Mouse (Mus musculus) forebrain, postnatal 0 days (tissue): Measurements from ENCODE around the gene Tmem198b. TPM values are rescaled to one million over a fixed set of nuclear protein-coding genes. Genes with fewer than 3 reads are reported as not detected.

Experiments used
- ATAC-seq: fragments of 200-750 bp; cut with Nextera tagmentation; 2 replicates; pipeline ENCODE4 v1.8.0; 2017; ENCODE audit warnings: mild to moderate bottlenecking, moderate library complexity
- DNase-seq: peaks from one replicate; pipeline ENCODE4 v3.0.0-alpha.2; 2015
- H3K27ac ChIP-seq: fragments of 300-500 bp; sonication (generic); 2 replicates; pipeline ENCODE4 v1.5.1; 2014; ENCODE audit warnings: low read depth, mild to moderate bottlenecking, antibody characterized with exemption, low read length, moderate library complexity, mixed read lengths
- H3K27me3 ChIP-seq: fragments of 300-500 bp; sonication (generic); 2 replicates; pipeline ENCODE4 v1.6.1; 2014; ENCODE audit warnings: mild to moderate bottlenecking, low read length, mixed read lengths; ENCODE audit not compliant: insufficient read depth
- H3K36me3 ChIP-seq: fragments of 300-500 bp; sonication (generic); 2 replicates; pipeline ENCODE4 v1.6.1; 2014; ENCODE audit warnings: mild to moderate bottlenecking, moderate library complexity; ENCODE audit not compliant: insufficient read depth
- H3K4me1 ChIP-seq: fragments of 300-500 bp; sonication (generic); 2 replicates; pipeline ENCODE4 v1.6.1; 2014; ENCODE audit warnings: antibody characterized with exemption; ENCODE audit not compliant: insufficient read depth
- H3K4me2 ChIP-seq: fragments of 300-500 bp; sonication (generic); 2 replicates; pipeline ENCODE4 v1.6.1; 2014; ENCODE audit warnings: low read depth, mild to moderate bottlenecking, moderate library complexity
- H3K4me3 ChIP-seq: fragments of 300-500 bp; sonication (generic); 2 replicates; pipeline ENCODE4 v1.5.1; 2014; ENCODE audit warnings: low read depth, low read length, mixed read lengths
- H3K9ac ChIP-seq: fragments of 300-500 bp; sonication (generic); 2 replicates; pipeline ENCODE4 v1.6.1; 2014; ENCODE audit warnings: mild to moderate bottlenecking
- H3K9me3 ChIP-seq: fragments of 300-500 bp; sonication (generic); 2 replicates; pipeline ENCODE4 v1.6.1; 2016; ENCODE audit warnings: low read length
- CTCF ChIP-seq: sonication (generic); IDR thresholded peaks from 2 replicates; pipeline ENCODE4 v1.5.1; 2016; ENCODE audit warnings: antibody characterized with exemption, control low read depth, low read depth
- WGBS: fragments of 180-500 bp; shearing (Covaris S2); extraction: QIAGEN DNeasy Blood & Tissue Kit; methylation state at CpG from one replicate; pipeline ENCODE4 v1.1.7; 2014; 5-methylcytosine and 5-hydroxymethylcytosine counted together
- polyA plus RNA-seq: library from polyadenylated mRNA; unstranded; fragments of >200 nt; fragmentation: Nextera tagmentation; extraction: Ambion mirVana; gene quantifications from 2 replicates; pipeline ENCODE4 v1.2.1, GENCODE M21; 2015
- total RNA-seq: library from RNA; depleted of rRNA; stranded (reverse); fragments of >200 nt; gene quantifications from 2 replicates; pipeline ENCODE4 v1.2.3, GENCODE M21; 2014; rRNA removed

The Tmem198b gene
- total and polyA plus RNA-seq, 2 experiments from 2014 or later: 12.9 to 14.6 TPM

- no peak for TF ChIP-seq CTCF
- H3K36me3 ChIP-seq: no peaks in the 10 kb centered on the region
- no peak within 1 kb of the TSS for H3K4me3 ChIP-seq
- H3K4me1 ChIP-seq: no peaks in the 10 kb centered on the region
- no peak for DNase-seq
- ATAC-seq: no peak
- no peak within 1 kb of the TSS for H3K9ac ChIP-seq
- H3K27ac ChIP-seq: no peak within 1 kb of the TSS
- 67% methylated on average over 7 of the region's 7 CpGs for WGBS
- no peaks in the 10 kb centered on the region for H3K27me3 ChIP-seq
- no peaks in the 10 kb centered on the region for H3K9me3 ChIP-seq
- H3K4me2 ChIP-seq: no peak within 1 kb of the TSS
Measured at GRCm38 (mm10) chr10:128790398-128791124, 13.6 kb downstream of the Tmem198b start, which contains the start of gene Mmp19. Mmp19 (plus strand) TSS chr10:128790910.

DNA sequence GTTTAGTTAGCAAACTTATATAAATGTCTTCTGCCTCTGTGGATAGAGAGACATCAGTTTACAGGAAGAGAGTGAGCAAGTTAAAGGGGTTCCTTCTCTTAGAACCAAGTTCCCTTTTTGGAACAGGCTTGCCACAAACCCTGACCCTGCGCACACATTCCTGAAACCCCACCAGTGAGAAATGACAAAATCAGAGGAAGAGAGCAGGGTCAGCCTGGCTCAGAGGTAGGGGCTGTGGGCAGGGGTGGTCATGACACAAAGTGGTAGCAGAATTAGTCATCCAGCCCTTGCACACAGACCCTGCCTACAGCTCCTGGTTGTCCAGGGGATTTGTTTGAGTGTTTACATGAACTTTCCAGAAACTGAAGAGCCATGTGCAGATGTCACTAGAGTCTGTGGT lies 24.0 kb downstream of the Tmem198b start:
- Histone ChIP-seq H3K9ac (no peak overlapping the region), H3K27me3 (no peaks in the 10 kb centered on the region), H3K4me2 (no peak overlapping the region), H3K4me3 (no peak overlapping the region), H3K4me1 (no peaks in the 10 kb centered on the region), H3K9me3 (peaks cover 3% of the 10 kb centered on the region; the same call in 1 of the 2 replicates), H3K36me3 (no peaks in the 10 kb centered on the region), H3K27ac (no peak overlapping the region)
- ATAC-seq (no peak), DNase-seq (no peak)
- 95% methylated on average over 1 of the region's 1 CpGs for WGBS
- no peak for TF ChIP-seq CTCF

DNA sequence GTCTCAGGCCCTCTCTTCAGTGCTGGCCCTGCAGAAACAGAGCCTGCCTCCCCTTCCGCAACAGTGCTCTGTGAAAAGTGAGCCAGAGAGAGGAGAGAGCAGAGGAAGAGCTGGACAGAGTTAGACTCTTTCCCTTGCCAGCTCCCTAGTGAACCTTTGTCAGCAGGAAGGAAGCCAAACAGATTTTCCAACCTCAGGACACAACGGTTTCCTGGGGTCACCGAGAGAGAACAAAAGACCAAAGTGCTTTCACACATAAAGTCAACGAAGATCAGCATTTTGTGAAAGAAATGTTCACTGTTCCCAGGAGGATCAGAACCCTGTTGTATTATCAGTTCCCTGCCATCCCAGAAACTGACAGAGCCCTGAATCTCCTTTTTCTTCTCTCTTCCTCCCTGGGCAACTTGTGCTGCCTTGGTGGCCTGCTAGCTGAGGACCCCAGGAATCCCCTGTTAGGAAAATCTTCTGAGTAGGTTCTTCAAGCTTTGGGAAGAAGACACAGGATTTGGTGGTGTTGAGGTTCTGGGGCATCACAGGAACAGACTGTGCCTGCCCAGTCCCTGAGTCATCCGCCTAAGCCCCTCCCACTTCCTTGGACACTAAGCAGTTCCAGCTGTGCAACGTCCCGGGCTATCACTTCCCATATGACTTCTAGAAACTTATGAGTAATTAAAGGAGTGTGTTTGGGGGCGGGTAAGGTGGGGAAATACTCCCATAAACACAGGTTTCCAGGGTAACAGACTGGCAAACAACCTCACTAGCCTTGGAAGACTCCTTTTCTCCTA lies 25.0 kb downstream of the Tmem198b start:
- Histone ChIP-seq H3K9me3 (peaks cover 3% of the 10 kb centered on the region; the same call in 1 of the 2 replicates), H3K4me2 (no peak overlapping the region), H3K27ac (no peak overlapping the region), H3K27me3 (no peaks in the 10 kb centered on the region), H3K36me3 (no peaks in the 10 kb centered on the region), H3K9ac (no peak overlapping the region), H3K4me1 (no peaks in the 10 kb centered on the region), H3K4me3 (no peak overlapping the region)
- 39% methylated on average over 8 of the region's 8 CpGs for WGBS
- no peak for ATAC-seq
- TF ChIP-seq CTCF: no peak
- no peak for DNase-seq

DNA sequence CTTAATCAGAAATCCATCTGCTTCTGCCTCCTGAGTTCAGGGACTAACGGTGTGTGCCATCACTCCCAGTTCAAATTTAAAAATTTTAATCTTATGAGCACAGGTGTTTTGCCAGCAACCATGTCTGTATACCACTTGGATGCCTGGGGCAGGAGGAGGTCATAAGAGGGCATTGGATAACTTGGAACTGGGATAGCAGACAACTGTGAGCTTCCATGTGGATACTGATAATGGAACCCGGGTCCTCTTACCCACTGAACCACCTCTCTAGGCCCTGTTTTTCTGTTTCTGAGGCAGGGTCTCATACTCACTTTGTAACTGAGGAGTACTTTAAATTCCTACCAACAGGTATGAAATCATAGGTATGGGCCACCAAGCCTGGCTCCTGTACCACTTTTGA lies 25.7 kb downstream of the Tmem198b start:
- Histone ChIP-seq H3K4me2 (no peak overlapping the region), H3K9me3 (0 out of 2 replicates have a peak, but pooled peaks cover 3% of the 10 kb centered on the region), H3K27ac (no peak overlapping the region), H3K27me3 (no peaks in the 10 kb centered on the region), H3K36me3 (no peaks in the 10 kb centered on the region), H3K4me3 (no peak overlapping the region), H3K9ac (no peak overlapping the region), H3K4me1 (no peaks in the 10 kb centered on the region)
- DNase-seq (no peak), ATAC-seq (no peak)
- 90% methylated on average over 2 of the region's 2 CpGs for WGBS
- TF ChIP-seq CTCF: no peak

DNA sequence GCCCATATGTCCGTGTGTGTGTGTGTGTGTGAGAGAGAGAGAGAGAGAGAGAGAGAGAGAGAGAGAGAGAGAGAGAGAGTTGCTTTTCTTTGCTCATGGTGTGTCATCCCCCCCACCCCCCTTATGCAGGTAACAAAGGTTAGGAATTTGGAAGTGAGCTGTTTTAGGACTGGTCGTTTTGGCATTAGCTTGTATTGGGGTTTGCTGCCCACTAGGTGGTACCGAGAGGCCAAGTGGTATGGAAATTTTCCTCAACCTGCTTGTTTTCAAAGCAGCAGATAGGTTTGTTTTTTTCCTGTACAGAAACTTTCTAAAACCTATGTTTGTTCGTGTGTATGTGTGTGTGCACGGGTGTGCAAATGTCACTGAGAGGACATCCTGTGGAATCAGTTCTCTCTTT lies 30.5 kb downstream of the Tmem198b start:
- no peak overlapping the region for H3K4me2 ChIP-seq
- WGBS: 27% methylated on average over 5 of the region's 5 CpGs
- no peaks in the 10 kb centered on the region for H3K27me3 ChIP-seq
- no peaks in the 10 kb centered on the region for H3K9me3 ChIP-seq
- DNase-seq: no peak
- TF ChIP-seq CTCF: peak; percentile 51
- H3K36me3 ChIP-seq: no peaks in the 10 kb centered on the region
- H3K4me3 ChIP-seq: no peak overlapping the region
- no peaks in the 10 kb centered on the region for H3K4me1 ChIP-seq
- H3K9ac ChIP-seq: no peak overlapping the region
- ATAC-seq: no peak
- no peak overlapping the region for H3K27ac ChIP-seq

GRCm38 (mm10) chr10:128772895-128773294 lies 31.3 kb downstream of the Tmem198b start:
- no peak for ATAC-seq
- WGBS: 92% methylated on average over 2 of the region's 2 CpGs
- DNase-seq: no peak
- H3K27ac ChIP-seq: no peak overlapping the region
- H3K9me3 ChIP-seq: no peaks in the 10 kb centered on the region
- TF ChIP-seq CTCF: no peak; the same call in 1 of the 2 replicates
- no peaks in the 10 kb centered on the region for H3K4me1 ChIP-seq
- H3K4me3 ChIP-seq: no peak overlapping the region
- no peak overlapping the region for H3K9ac ChIP-seq
- no peaks in the 10 kb centered on the region for H3K27me3 ChIP-seq
- no peaks in the 10 kb centered on the region for H3K36me3 ChIP-seq
- H3K4me2 ChIP-seq: no peak overlapping the region

Other genes starting within 250 kb of the Tmem198b start
- 119 and 122 TPM in 2 replicates for gene Pa2g4, start 238.4 kb downstream of the Tmem198b start, total RNA-seq
- gene Pa2g4, start 238.4 kb downstream of the Tmem198b start, polyA plus RNA-seq: 128 and 135 TPM in 2 replicates
- 1.3 and 1.4 TPM in 2 replicates for gene Erbb3, start 214.7 kb downstream of the Tmem198b start, total RNA-seq
- 0.41 and 0.68 TPM in 2 replicates for gene Erbb3, start 214.7 kb downstream of the Tmem198b start, polyA plus RNA-seq
- gene Rps26, start 177.6 kb downstream of the Tmem198b start, total RNA-seq: 859 and 1,363 TPM in 2 replicates
- 436 and 640 TPM in 2 replicates for gene Rps26, start 177.6 kb downstream of the Tmem198b start, polyA plus RNA-seq
- 8.4 and 15.6 TPM in 2 replicates for gene Ikzf4, start 158.4 kb downstream of the Tmem198b start, total RNA-seq
- 6.3 and 11.3 TPM in 2 replicates for gene Ikzf4, start 158.4 kb downstream of the Tmem198b start, polyA plus RNA-seq
- 10.6 and 12.6 TPM in 2 replicates for gene Suox, start 130.3 kb downstream of the Tmem198b start, total RNA-seq
- gene Suox, start 130.3 kb downstream of the Tmem198b start, polyA plus RNA-seq: 8.4 and 10.1 TPM in 2 replicates
- 133 TPM in 2 replicates for gene Rab5b, start 108.1 kb downstream of the Tmem198b start, total RNA-seq
- gene Rab5b, start 108.1 kb downstream of the Tmem198b start, polyA plus RNA-seq: 104 and 118 TPM in 2 replicates
- gene Pmel, start 100.2 kb downstream of the Tmem198b start, total RNA-seq: 0.85 and 1.2 TPM in 2 replicates
- 0.67 and 0.86 TPM in 2 replicates for gene Pmel, start 100.2 kb downstream of the Tmem198b start, polyA plus RNA-seq
- 8.5 and 10.0 TPM in 2 replicates for gene Cdk2, start 99.3 kb downstream of the Tmem198b start, total RNA-seq
- 9.9 and 10.3 TPM in 2 replicates for gene Cdk2, start 99.3 kb downstream of the Tmem198b start, polyA plus RNA-seq
- 5.6 and 7.2 TPM in 2 replicates for gene Dgka, start 59.5 kb downstream of the Tmem198b start, total RNA-seq
- gene Dgka, start 59.5 kb downstream of the Tmem198b start, polyA plus RNA-seq: 4.3 and 4.8 TPM in 2 replicates
- gene Pym1, start 56.5 kb downstream of the Tmem198b start, total RNA-seq: 67.7 and 68.4 TPM in 2 replicates
- gene Pym1, start 56.5 kb downstream of the Tmem198b start, polyA plus RNA-seq: 51.6 and 61.2 TPM in 2 replicates
- gene Mmp19, start 13.5 kb downstream of the Tmem198b start, total RNA-seq: 0.57 and 0.69 TPM in 2 replicates
- gene Mmp19, start 13.5 kb downstream of the Tmem198b start, polyA plus RNA-seq: 0.33 and 0.36 TPM in 2 replicates
- 39.6 and 45.7 TPM in 2 replicates for gene Dnajc14, start 308 bp downstream of the Tmem198b start, total RNA-seq
- gene Dnajc14, start 308 bp downstream of the Tmem198b start, polyA plus RNA-seq: 30.5 and 38.2 TPM in 2 replicates
- gene Sarnp, start 13.0 kb upstream of the Tmem198b start, total RNA-seq: 54.6 and 59.6 TPM in 2 replicates
- gene Sarnp, start 13.0 kb upstream of the Tmem198b start, polyA plus RNA-seq: 146 and 167 TPM in 2 replicates
- 6.3 and 8.3 TPM in 2 replicates for gene Ormdl2, start 17.3 kb upstream of the Tmem198b start, total RNA-seq
- 13.2 and 16.1 TPM in 2 replicates for gene Ormdl2, start 17.3 kb upstream of the Tmem198b start, polyA plus RNA-seq
- gene Gdf11, start 87.3 kb upstream of the Tmem198b start, total RNA-seq: 15.7 and 19.1 TPM in 2 replicates
- gene Gdf11, start 87.3 kb upstream of the Tmem198b start, polyA plus RNA-seq: 4.3 and 6.7 TPM in 2 replicates
- 11.7 and 25.2 TPM in 2 replicates for gene Cd63, start 96.6 kb upstream of the Tmem198b start, total RNA-seq
- 168 and 188 TPM in 2 replicates for gene Cd63, start 96.6 kb upstream of the Tmem198b start, polyA plus RNA-seq
- 4.1 and 5.8 TPM in 2 replicates for gene Rdh5, start 118.5 kb upstream of the Tmem198b start, total RNA-seq
- gene Rdh5, start 118.5 kb upstream of the Tmem198b start, polyA plus RNA-seq: 6.9 and 10.2 TPM in 2 replicates
- 120 and 149 TPM in 2 replicates for gene Bloc1s1, start 119.7 kb upstream of the Tmem198b start, total RNA-seq
- 246 and 305 TPM in 2 replicates for gene Bloc1s1, start 119.7 kb upstream of the Tmem198b start, polyA plus RNA-seq
- 7.7 and 12.7 TPM in 2 replicates for gene Itga7, start 129.4 kb upstream of the Tmem198b start, total RNA-seq
- gene Itga7, start 129.4 kb upstream of the Tmem198b start, polyA plus RNA-seq: 5.8 and 7.7 TPM in 2 replicates
- not detected in 2 replicates for gene Mettl7b, start 156.6 kb upstream of the Tmem198b start, total RNA-seq
- not detected in 2 replicates for gene Mettl7b, start 156.6 kb upstream of the Tmem198b start, polyA plus RNA-seq
- not detected in 2 replicates for gene Olfr9, start 185.1 kb upstream of the Tmem198b start, total RNA-seq
- gene Olfr9, start 185.1 kb upstream of the Tmem198b start, polyA plus RNA-seq: not detected in 2 replicates
- not detected in 2 replicates for gene Olfr763, start 206.4 kb upstream of the Tmem198b start, total RNA-seq
- gene Olfr763, start 206.4 kb upstream of the Tmem198b start, polyA plus RNA-seq: not detected in 2 replicates
- not detected in 2 replicates for gene Olfr764-ps1, start 235.5 kb upstream of the Tmem198b start, total RNA-seq
- not detected in 2 replicates for gene Olfr764-ps1, start 235.5 kb upstream of the Tmem198b start, polyA plus RNA-seq
- gene Olfr765, start 245.6 kb upstream of the Tmem198b start, total RNA-seq: not detected in 2 replicates
- gene Olfr765, start 245.6 kb upstream of the Tmem198b start, polyA plus RNA-seq: not detected in 2 replicates